Mouse (Mus musculus) kidney, postnatal 0 days (tissue): ENCODE data around the gene Lnpep. TPM values are rescaled to one million over a fixed set of nuclear protein-coding genes. Genes with fewer than 3 reads are reported as not detected.

Experiments used
- ATAC-seq: fragments of 200-750 bp; cut with Nextera tagmentation; replicated peaks from 2 replicates; pipeline ENCODE4 v1.8.0; 2017; ENCODE audit warnings: low read depth, moderate number of reproducible peaks, moderate TSS enrichment, moderate library complexity; ENCODE audit not compliant: low FRiP score
- DNase-seq: peaks from one replicate; pipeline ENCODE4 v3.0.0-alpha.2; 2016; ENCODE audit warnings: low spot score
- H3K27ac ChIP-seq: fragments of 300-500 bp; sonication (generic); 2 replicates; pipeline ENCODE4 v1.5.1; 2014; ENCODE audit warnings: mild to moderate bottlenecking
- H3K27me3 ChIP-seq: fragments of 300-500 bp; sonication (generic); 2 replicates; pipeline ENCODE4 v1.6.1; 2014; ENCODE audit warnings: low read length, mixed read lengths; ENCODE audit not compliant: insufficient read depth
- H3K36me3 ChIP-seq: fragments of 300-500 bp; sonication (generic); 2 replicates; pipeline ENCODE4 v1.6.1; 2014; ENCODE audit warnings: low read length, mixed read lengths; ENCODE audit not compliant: insufficient read depth
- H3K4me1 ChIP-seq: fragments of 300-500 bp; sonication (generic); replicated peaks from 2 replicates; pipeline ENCODE4 v1.6.1; 2014; ENCODE audit warnings: antibody characterized with exemption, low read length, mixed read lengths; ENCODE audit not compliant: insufficient read depth
- H3K4me2 ChIP-seq: fragments of 300-500 bp; sonication (generic); 2 replicates; pipeline ENCODE4 v1.6.1; 2014; ENCODE audit warnings: mild to moderate bottlenecking, low read length, moderate library complexity, mixed read lengths
- H3K4me3 ChIP-seq: fragments of 300-500 bp; sonication (generic); replicated peaks from 2 replicates; pipeline ENCODE4 v1.5.1; 2014; ENCODE audit warnings: low read depth, low read length
- H3K9ac ChIP-seq: fragments of 300-500 bp; sonication (generic); 2 replicates; pipeline ENCODE4 v1.6.1; 2014; ENCODE audit warnings: low read depth, low read length
- H3K9me3 ChIP-seq: fragments of 300-500 bp; sonication (generic); replicated peaks from 2 replicates; pipeline ENCODE4 v1.6.1; 2016; ENCODE audit warnings: low read length, inconsistent platforms, mixed read lengths
- CTCF ChIP-seq: IDR thresholded peaks from 2 replicates; pipeline ENCODE4 v1.5.1; 2016; ENCODE audit warnings: antibody characterized with exemption, low read depth, mild to moderate bottlenecking, moderate library complexity
- WGBS: fragments of 180-500 bp; shearing (Covaris S2); extraction: QIAGEN DNeasy Blood & Tissue Kit; methylation state at CpG from one replicate; pipeline ENCODE4 v1.1.7; 2014; 5-methylcytosine and 5-hydroxymethylcytosine counted together
- polyA plus RNA-seq: library from polyadenylated mRNA; unstranded; fragments of >200 nt; fragmentation: Nextera tagmentation; extraction: Ambion mirVana; gene quantifications from 2 replicates; pipeline ENCODE4 v1.2.1, GENCODE M21; 2015

Lnpep gene
- polyA plus RNA-seq, 1 experiment from 2014 or later = 6.3 TPM

- H3K9ac ChIP-seq = no peak overlapping the region
- no peaks in the 10 kb centered on the region for H3K27me3 ChIP-seq
- H3K4me3 ChIP-seq = no peak overlapping the region
- ATAC-seq (no peak), DNase-seq (no peak)
- no peak for TF ChIP-seq CTCF
- H3K27ac ChIP-seq = no peak overlapping the region
- H3K4me2 ChIP-seq = no peak overlapping the region
- H3K9me3 ChIP-seq = no peaks in the 10 kb centered on the region
- H3K36me3 ChIP-seq = no peaks in the 10 kb centered on the region
- 81% methylated on average over 4 of the region's 4 CpGs for WGBS
- no peaks in the 10 kb centered on the region for H3K4me1 ChIP-seq
Observed at GRCm38 (mm10) chr17:17585115-17585514, 39.7 kb downstream of the Lnpep start.

GRCm38 (mm10) chr17:17583896-17584295, 41.0 kb downstream of the Lnpep start:
- 0 out of 2 replicates have a peak, but pooled peaks cover 3% of the 10 kb centered on the region for H3K36me3 ChIP-seq
- no peak overlapping the region for H3K9ac ChIP-seq
- H3K4me2 ChIP-seq = no peak overlapping the region
- H3K4me1 ChIP-seq = no peaks in the 10 kb centered on the region
- no peak overlapping the region for H3K27ac ChIP-seq
- ATAC-seq (no peak), DNase-seq (no peak)
- no peaks in the 10 kb centered on the region for H3K9me3 ChIP-seq
- WGBS = 59% methylated on average over 2 of the region's 2 CpGs
- TF ChIP-seq CTCF = no peak; the same call in 1 of the 2 replicates
- no peaks in the 10 kb centered on the region for H3K27me3 ChIP-seq
- H3K4me3 ChIP-seq = no peak overlapping the region

DNA sequence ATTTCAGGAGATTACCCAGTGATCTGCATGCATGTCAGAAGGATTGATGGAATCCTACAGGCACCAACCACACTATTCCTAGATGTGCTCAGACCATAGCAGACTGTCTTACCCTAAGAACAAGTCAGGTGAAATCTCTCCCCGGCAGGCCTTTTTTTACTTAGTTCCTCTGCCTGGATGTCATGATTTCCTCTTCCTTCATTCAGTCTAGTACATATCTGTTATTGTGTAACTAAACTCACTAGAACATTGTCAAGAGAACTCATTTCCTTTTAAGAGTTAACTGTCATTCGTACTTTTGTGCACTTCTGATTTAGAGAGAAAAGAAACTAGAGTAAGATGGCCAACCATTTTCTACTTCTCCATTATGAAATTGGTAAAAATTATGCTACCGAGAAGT, 43.6 kb downstream of the Lnpep start:
- Histone ChIP-seq H3K27me3 (no peaks in the 10 kb centered on the region), H3K27ac (no peak overlapping the region), H3K4me3 (no peak overlapping the region), H3K9ac (no peak overlapping the region), H3K9me3 (no peaks in the 10 kb centered on the region), H3K36me3 (0 out of 2 replicates have a peak, but pooled peaks cover 4% of the 10 kb centered on the region), H3K4me2 (no peak overlapping the region), H3K4me1 (no peaks in the 10 kb centered on the region)
- ATAC-seq (no peak), DNase-seq (no peak)
- 90% methylated on average over 3 of the region's 3 CpGs for WGBS
- TF ChIP-seq CTCF = no peak

DNA sequence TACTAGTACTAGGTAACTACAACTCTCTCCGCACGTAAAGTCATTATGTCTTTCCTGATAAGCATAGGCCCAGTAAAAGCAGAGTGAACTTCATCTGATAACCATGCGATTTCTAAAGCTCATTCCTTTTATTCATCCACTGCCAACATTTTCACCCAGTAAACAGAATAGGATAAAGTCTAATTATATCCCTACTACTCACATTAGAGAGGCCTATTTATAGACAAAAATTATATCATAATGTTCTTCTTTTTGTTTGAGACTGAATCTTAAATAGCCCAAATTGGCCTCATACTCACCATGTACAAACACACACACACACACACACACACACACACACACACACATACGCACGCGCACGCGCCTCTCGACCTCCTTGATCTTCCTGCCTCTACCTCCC, 48.5 kb downstream of the Lnpep start:
- no peak for DNase-seq
- no peak for ATAC-seq
- WGBS = 92% methylated on average over 9 of the region's 9 CpGs

DNA sequence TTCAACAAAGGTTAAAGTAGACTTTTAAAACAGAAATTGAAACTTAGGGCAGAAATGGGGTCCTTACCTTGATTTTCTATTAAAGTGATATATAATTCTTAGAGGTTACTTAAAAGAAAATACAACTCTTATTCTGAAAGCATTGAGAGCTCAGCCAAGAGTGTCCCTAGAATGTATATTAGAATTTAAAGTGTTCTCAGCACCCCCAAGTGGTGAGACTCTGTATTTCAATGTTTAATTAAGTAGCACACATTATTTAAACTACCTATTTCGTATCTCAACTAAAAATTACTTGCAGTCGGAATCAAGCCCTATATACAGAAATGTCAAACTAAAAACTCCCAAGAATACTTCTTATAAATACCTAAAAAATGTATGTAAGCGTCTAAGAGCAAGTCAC, 57.8 kb downstream of the Lnpep start:
- no peak overlapping the region for H3K4me2 ChIP-seq
- peak; percentile 86 for DNase-seq
- peak; percentile 69 for TF ChIP-seq CTCF
- H3K9ac ChIP-seq = no peak overlapping the region
- 49% methylated on average over 3 of the region's 3 CpGs for WGBS
- peaks cover 15% of the 10 kb centered on the region for H3K36me3 ChIP-seq
- H3K4me1 ChIP-seq = no peaks in the 10 kb centered on the region
- no peak for ATAC-seq
- no peak overlapping the region for H3K27ac ChIP-seq
- H3K4me3 ChIP-seq = no peak overlapping the region
- no peaks in the 10 kb centered on the region for H3K9me3 ChIP-seq
- no peaks in the 10 kb centered on the region for H3K27me3 ChIP-seq

More for the DNA sequence above, 48.5 kb downstream of the Lnpep start:
- Histone ChIP-seq H3K4me2 (no peak overlapping the region), H3K4me1 (no peaks in the 10 kb centered on the region), H3K36me3 (0 out of 2 replicates have a peak, but pooled peaks cover 13% of the 10 kb centered on the region), H3K9me3 (no peaks in the 10 kb centered on the region), H3K9ac (no peak overlapping the region), H3K27me3 (no peaks in the 10 kb centered on the region), H3K27ac (no peak overlapping the region), H3K4me3 (no peak overlapping the region)
- no peak for TF ChIP-seq CTCF

- Histone ChIP-seq H3K27me3 (no peaks in the 10 kb centered on the region), H3K27ac (no peak overlapping the region), H3K9ac (no peak overlapping the region), H3K4me1 (no peaks in the 10 kb centered on the region), H3K4me2 (no peak overlapping the region), H3K4me3 (no peak overlapping the region), H3K9me3 (no peaks in the 10 kb centered on the region), H3K36me3 (peaks cover 10% of the 10 kb centered on the region; the same call in 1 of the 2 replicates)
- DNase-seq = no peak
- 92% methylated on average over 3 of the region's 3 CpGs for WGBS
- TF ChIP-seq CTCF = no peak
- ATAC-seq = no peak
Observed at GRCm38 (mm10) chr17:17548958-17549357, 75.9 kb downstream of the Lnpep start.

- Histone ChIP-seq H3K27ac (no peak overlapping the region), H3K9me3 (no peaks in the 10 kb centered on the region), H3K4me1 (no peaks in the 10 kb centered on the region), H3K9ac (no peak overlapping the region), H3K36me3 (peaks cover 16% of the 10 kb centered on the region), H3K27me3 (no peaks in the 10 kb centered on the region), H3K4me2 (no peak overlapping the region), H3K4me3 (no peak overlapping the region)
- DNase-seq = no peak
- TF ChIP-seq CTCF = no peak
- no peak for ATAC-seq
Observed at GRCm38 (mm10) chr17:17531338-17531737, 93.5 kb downstream of the Lnpep start.
